Mouse (Mus musculus): ENCODE measurements around the gene Usp6nl.

Gene Usp6nl

DNA sequence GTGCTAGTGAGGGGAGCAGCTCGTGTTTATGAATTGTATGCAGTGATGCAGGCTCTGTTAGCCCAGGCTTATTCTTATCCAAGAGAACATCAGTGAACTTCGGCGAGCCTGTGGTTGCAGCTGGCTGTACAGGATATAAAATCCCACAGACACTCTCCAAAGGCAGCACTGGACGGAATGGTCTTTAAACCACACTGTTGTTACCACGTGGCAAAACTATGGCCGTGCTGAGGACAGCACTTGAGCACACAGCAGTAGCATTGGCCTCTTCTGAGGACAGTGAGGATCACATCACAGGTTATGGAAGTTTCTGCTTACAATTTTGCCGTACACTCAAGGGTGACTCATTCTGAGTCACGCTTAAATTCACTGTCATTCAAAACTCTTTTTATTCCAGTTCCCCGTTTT is 44.1 kb downstream of the Usp6nl start:
- in situ Hi-C loops (cut with MboI, MseI): loop anchor here in 1 of 2 experiments (25.0 kb wide), 1 partner anchor 346 kb away; no protein-coding TSS in a partner anchor

DNA sequence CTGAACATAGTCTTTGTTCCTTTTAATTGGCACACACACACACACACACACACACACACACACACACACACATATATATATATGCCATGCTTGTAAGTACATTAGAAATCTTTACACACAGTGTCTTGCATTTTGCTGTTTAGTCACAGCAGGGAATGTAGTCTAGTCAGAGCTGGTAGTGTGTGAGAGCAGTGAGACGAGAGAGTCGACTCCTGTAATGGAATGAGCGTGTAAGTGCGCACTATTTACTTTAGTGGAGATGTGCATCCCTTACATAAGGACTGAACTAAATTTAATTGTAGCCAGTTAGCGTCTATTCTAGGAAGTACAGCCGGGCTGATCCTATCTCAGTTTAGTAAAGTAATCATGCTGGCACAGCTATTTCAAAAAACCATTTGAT is 44.5 kb downstream of the Usp6nl start:
- in situ Hi-C loops (cut with MboI, MseI): loop anchor here in 1 of 2 experiments (25.0 kb wide), 1 partner anchor 345 kb away; no protein-coding TSS in a partner anchor

- in situ Hi-C loops (cut with MboI, MseI): loop anchor here in 1 of 2 experiments (25.0 kb wide), 1 partner anchor 345 kb away; no protein-coding TSS in a partner anchor
Measured at GRCm38 (mm10) chr2:6367497-6367896, 45.0 kb downstream of the Usp6nl start.

DNA sequence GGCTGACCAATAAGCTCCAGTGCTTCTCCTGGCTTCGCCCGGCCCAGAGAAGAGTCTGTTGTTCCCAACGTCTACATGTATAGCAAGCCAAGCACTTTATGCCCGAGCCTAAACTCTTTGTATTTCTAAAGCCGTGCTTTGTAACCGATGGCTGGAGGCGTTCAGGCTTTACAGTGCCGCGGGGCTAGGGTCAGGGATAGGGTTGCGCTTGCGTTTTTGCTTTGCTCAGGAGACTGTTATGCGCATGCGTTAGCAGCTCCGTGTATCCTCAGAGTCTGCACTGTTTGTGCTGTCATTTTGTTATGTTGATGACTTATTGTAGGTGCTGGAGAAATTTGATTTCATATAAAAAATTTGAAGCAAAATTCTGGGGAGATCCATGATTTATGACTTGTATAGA is 51.7 kb downstream of the Usp6nl start:
- in situ Hi-C loops (cut with MboI, MseI): loop anchor here in 1 of 2 experiments (25.0 kb wide), 1 partner anchor 338 kb away; no protein-coding TSS in a partner anchor

DNA sequence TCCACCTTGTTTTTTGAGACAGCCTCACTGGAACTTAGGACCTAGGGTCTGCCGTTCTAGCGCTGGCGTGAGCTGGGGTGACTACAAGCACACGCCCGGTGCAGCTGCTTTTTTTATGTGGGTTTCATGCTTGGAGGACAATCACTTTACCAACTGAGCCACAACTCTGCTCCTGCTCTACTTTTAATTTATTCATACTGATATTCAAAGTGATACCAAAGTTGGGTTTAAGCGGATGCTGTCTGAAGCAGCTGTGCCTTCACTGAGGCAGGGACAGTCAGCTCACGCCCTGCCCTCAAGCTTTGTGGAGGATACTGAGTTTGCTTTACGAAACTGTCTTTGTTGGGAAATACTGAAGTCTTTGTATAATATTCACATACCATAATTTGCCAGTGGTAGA is 53.6 kb downstream of the Usp6nl start:
- in situ Hi-C loops (cut with MboI, MseI): loop anchor here in 1 of 2 experiments (5.0 kb wide), 1 partner anchor 54 kb away; the partner anchor contains the start of gene Usp6nl

GRCm38 (mm10) chr2:6376941-6377340 is 54.5 kb downstream of the Usp6nl start:
- in situ Hi-C loops (cut with MboI, MseI): loop anchor here in 1 of 2 experiments (5.0 kb wide), 1 partner anchor 55 kb away; the partner anchor contains the start of gene Usp6nl

DNA sequence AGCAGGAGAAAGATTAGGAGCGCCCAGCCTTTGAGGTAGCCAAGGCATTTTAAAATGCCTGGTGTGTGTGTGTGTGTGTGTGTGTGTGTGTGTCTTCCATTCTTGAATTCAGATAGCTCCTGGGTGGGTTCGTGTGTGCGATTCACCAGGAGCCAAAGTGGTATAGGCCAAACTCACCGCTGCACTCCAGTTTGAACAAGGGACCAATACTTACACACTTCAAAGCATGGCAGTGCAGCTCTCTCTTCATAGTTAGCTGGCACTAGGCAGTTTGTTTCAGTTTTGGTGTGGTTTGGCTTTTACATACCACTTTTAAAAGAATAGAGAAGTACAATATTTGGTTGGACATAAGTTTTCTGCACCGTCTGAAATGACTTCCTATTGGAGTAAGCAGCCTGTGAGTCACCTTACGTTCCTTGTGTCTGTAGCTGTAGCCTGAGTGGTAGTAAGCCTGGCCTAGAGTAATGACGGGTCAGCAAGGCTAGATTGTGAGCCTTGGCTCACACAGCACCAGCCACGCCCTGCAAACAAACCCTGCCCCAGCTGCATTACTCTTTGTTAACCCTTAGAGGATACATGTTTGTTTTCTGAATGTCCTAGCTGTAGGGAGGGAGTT is 56.2 kb downstream of the Usp6nl start:
- in situ Hi-C loops (cut with MboI, MseI): loop anchor here in 1 of 2 experiments (5.0 kb wide), 1 partner anchor 56 kb away; the partner anchor contains the start of gene Usp6nl

DNA sequence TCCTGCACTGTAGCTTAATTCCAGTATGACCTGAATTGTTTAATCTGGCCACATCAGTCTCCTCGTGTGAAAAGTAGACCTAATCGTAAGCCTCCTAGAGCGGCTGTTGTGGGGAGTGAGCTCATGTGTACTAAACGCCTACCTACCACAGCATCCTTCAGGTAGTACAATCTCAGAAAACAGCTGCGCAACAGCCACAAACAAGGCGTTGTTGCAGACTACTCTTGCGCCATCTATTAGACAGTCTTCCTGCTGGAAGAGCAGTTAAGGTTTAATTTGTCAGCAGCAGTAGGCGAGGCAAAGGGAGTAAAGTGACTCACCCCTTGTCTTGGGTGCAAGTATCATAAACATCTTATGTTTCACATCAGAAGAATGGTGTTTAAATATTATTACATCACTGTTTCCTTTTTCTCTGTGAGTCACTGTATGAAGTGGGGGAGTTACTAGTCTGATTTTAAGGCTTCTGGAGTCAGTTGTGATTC is 57.3 kb downstream of the Usp6nl start:
- in situ Hi-C loops (cut with MboI, MseI): loop anchor here (5.0 kb wide), 2 partner anchors 57 to 168 kb away; partner anchors contain the start of gene Usp6nl (in 1 of the 2)

- in situ Hi-C loops (cut with MboI, MseI): loop anchor here in 1 of 2 experiments (5.0 kb wide), 1 partner anchor 167 kb away; no protein-coding TSS in a partner anchor
Measured at GRCm38 (mm10) chr2:6380401-6380800, 57.9 kb downstream of the Usp6nl start.

DNA sequence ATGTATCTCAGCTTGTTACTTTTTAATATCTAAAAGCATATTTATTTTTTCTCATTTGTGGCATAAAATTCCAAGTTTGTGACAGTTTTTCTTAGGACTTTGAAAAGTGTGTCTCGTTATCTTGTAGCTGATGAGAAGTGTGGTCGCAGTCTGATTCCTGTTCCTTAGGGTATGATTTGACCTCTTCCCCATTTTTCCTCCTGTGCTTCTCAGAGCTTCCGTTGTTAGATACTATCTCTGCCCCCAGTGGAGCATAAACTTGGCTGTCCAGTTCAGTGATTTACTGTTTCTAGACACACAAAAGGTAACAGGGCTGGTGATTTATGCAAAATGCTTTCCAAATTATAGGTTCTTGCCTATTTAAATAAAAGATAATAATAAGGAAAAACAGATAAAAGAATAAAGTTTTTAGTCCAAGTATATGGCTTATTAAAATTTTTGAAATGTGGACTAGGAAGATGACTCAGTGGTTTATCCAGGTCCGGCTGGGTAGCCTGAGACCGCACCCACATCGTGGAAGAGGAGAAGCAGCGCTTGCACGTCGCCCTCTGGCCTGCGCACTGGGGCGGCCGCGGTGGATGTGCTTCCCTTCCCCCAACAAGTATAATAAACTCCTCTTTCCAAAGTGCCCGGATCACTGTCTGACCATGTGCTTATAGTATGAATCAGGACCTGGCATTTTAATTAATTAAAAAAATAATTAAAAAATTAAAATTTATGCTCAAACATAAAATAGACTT is 62.1 kb downstream of the Usp6nl start:
- in situ Hi-C loops (cut with MboI, MseI): loop anchor here in 1 of 2 experiments (5.0 kb wide), 1 partner anchor 163 kb away; no protein-coding TSS in a partner anchor

DNA sequence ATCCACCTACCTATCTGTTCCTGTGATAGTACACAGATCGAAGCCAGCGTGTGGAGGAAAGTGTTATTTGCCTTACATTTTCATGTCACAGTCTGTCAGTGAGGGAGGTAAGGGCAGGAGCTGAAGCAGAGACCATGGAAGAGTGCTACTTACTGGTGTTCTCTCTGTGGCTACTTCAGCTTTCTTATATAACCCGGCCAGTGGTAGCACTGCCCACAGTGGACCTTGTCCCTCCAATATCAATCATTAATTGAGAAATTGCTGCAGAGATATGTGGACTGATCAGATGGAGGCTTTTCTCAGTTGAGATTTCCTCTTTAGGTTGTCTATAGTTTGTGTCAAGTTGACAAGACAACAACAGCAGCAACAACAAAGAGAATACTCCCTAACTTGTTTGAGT is 66.7 kb downstream of the Usp6nl start:
- in situ Hi-C loops (cut with MboI, MseI): no loop called here

DNA sequence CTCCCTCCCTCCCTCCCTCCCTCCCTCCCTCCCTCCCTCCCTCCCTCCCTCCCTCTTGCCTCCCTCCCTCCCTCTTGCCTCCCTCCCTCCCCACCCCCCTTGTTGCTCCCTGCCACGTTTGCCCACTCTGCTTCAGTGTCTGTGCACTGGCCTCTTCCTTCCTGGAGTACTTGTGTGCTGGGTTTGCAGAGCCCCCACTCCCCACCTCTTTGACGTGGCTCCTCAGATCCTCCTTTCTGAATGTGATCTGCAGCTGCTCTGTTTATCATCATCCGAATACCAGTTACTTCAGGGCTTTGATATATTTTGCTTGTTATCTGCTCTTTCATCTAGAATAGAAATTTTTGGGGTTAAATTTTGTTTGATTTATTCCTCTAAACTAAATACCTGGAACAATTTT is 68.8 kb downstream of the Usp6nl start:
- in situ Hi-C loops (cut with MboI, MseI): no loop called here

DNA sequence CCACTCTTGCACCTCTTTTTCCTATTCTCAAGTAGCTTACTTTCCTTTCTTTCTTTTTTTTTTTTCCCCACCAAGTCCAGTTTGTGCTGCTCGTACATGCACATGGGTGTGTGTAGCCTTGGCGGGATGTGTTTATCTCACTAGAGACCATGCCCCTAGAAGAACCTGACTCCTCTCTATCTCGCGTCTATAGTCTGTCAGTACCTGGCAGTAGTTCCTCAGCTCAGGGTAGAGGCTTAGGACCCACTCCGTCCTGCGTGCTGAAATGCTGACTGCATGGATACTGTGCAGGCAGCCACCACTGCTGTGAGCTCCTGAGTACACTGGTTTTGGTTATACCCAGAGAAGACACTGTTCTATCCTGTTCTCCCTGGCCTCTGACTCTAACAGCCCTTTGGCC is 69.5 kb downstream of the Usp6nl start:
- in situ Hi-C loops (cut with MboI, MseI): no loop called here

DNA sequence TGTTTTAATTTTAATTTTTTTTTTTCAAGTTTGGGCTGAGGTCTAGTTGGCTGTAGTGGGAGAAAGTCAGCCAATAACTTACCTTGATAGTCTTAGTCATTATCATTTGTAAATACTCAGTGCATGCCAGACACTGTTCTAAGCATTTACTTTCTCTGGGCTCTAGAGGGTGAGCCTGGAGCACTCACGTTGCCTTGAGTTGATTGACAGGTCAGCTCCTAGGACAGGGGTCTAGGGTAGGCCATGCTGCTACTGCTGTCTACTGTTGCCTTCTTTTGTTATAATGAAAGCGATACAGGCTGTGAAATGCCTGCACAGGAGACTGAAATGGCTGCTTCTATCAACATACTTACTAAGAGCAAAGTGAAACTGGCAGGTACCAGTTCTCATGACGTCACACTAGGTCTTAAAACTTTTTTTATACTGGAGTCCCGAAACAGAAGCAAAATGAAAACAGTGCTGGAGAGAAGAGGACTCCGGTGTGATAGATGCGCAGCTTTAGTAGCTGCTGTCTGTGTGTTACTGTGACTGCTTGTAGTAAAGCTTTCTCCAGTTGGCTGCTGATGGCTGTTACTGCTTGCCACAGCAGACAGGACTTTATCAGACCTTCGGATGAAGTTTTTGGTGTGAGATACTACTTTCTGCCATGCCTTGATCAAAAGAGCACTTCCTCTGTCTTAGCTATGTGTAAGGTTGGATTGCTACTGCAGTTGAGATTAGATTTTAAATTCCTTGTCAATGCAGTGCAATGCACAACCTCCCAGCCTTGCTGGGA is 73.6 kb downstream of the Usp6nl start:
- in situ Hi-C loops (cut with MboI, MseI): no loop called here

DNA sequence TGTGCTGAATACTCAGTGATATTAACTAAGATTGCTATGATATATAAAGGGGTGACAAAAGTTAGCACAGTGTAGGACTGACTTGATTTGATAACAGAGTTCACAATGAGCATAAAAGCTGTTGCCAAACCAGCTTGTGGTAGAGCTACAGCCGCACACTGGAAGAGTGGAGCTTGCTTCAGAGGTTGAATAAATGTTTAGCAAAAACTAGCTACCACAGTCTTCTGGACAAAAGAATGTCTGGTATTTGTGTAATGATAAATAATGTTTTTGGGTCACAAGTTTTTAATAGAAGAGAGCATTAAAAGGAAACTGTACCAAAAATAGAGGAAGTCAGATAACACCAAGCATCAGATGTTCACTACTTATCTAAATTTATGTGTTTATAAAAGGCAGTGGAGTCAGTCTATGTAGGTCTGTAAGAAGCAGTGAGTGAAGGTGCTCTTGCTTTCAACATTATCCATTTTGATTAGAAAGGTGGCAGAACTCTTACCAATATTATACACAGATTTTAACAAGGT is 74.2 kb downstream of the Usp6nl start:
- in situ Hi-C loops (cut with MboI, MseI): no loop called here

GRCm38 (mm10) chr2:6397166-6397565 is 74.7 kb downstream of the Usp6nl start:
- in situ Hi-C loops (cut with MboI, MseI): no loop called here

- in situ Hi-C loops (cut with MboI, MseI): no loop called here
Measured at GRCm38 (mm10) chr2:6398826-6399225, 76.4 kb downstream of the Usp6nl start.

DNA sequence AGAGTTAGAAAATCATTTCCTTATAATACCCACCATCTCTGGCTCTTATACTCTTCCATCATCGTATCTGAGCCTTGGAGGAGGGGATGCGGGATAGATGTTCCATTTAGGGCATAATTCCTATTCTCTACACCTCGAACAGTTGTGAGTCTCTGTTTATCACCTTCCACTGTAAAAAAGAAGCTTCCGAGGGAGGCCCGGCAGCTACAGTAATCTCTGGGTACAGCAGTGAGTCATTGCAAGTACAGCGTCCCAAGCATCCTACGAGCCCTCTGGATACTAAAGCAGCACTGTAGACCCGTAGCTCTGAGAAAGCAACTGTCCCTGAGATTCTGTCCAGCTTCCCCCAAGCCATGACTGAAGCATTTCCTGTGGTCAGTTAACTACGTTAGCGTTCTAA is 78.6 kb downstream of the Usp6nl start:
- in situ Hi-C loops (cut with MboI, MseI): loop anchor here in 1 of 2 experiments (5.0 kb wide), 2 partner anchors 79 to 174 kb away; partner anchors contain the start of gene Usp6nl

DNA sequence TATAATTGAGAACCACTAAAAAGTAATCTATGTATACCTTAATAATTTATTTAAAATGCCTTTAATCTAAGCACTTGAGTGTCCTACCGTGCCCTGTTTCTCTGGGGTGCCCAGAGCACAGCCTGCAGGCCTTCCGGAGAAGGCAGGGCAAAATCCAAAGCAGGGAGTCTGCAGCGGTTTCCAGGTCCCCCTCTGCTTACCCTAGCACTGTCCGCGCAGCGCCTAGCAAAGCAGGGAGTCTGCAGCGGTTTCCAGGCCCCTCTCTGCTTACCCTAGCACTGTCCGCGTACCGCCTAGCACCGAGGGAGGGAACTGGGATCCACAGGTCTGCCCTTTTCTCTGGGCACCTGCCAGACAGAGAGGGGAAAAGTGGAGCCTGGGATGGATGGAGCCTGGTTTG is 80.9 kb downstream of the Usp6nl start:
- in situ Hi-C loops (cut with MboI, MseI): loop anchor here in 1 of 2 experiments (5.0 kb wide), 2 partner anchors 81 to 176 kb away; partner anchors contain the start of gene Usp6nl

DNA sequence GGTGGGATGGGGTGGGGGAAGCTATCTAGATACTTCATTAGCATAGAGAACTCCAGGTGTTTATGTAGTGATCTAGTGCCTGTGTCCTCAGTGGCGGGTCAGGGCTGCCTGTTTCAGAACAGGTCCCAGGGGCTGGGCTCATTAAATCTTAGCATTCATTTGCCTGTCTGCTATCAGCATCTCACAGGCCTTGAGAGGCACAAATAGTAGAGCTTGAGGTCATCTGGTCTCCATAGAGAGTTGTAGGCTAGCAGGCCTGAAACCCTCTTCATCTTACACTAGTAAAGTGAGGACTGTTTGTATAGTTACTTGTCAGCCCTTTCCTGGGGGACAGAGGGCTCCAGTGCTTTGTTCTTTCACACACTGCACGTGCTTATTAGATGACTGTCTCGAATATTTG is 81.5 kb downstream of the Usp6nl start:
- in situ Hi-C loops (cut with MboI, MseI): loop anchor here in 1 of 2 experiments (5.0 kb wide), 2 partner anchors 82 to 177 kb away; partner anchors contain the start of gene Usp6nl

DNA sequence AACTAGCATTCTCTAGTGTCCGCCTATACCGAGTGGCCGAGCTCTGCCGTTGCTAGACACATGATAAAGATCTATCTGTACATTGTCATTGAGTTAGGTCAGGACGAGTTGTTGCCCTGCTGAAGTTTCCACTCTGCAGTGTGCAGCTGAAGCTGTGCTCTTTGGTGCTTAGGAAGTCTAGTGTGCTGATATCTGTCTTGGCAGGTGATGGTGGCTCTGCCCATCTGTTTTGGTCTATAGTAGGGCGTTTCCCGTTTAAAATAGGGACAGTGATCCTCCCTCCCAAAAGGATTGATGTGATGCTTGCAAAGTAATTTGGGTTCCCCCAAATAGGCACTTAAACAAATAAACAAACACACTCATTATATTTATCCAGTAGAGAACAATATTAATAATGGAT is 82.2 kb downstream of the Usp6nl start:
- in situ Hi-C loops (cut with MboI, MseI): loop anchor here (5.0 kb wide), 3 partner anchors 82 to 187 kb away; partner anchors contain the start of gene Usp6nl (in 1 of the 2)
